Mouse (Mus musculus) stomach, postnatal 0 days (tissue): ENCODE measurements at regions not wholly inside any gene's neighbourhood (a gene's known extent, or its start where the extent isn't known, plus 50 kb on each side); places are given as distances from the start of the nearest gene placed in this dataset.

Source experiments
- CTCF ChIP-seq: IDR thresholded peaks from 2 replicates; pipeline ENCODE4 v1.5.1; 2016; ENCODE audit warnings: antibody characterized with exemption, low read depth, mild to moderate bottlenecking, moderate library complexity
- EP300 ChIP-seq: optimal IDR thresholded peaks from 2 replicates; pipeline ENCODE3; 2016; ENCODE audit warnings: antibody characterized with exemption

- TF ChIP-seq CTCF (no peak), EP300 (no peak)
Measured at GRCm38 (mm10) chr5:119149389-119150185, 520.9 kb upstream of the Tbx3 start.
